Mouse (Mus musculus): ENCODE results near the gene T2.
"Not testable (repeated sequence)": the region's sequence is repeated elsewhere in the genome, so short reads cannot be mapped to it uniquely, and the experiment has no call there.

T2 gene

DNA sequence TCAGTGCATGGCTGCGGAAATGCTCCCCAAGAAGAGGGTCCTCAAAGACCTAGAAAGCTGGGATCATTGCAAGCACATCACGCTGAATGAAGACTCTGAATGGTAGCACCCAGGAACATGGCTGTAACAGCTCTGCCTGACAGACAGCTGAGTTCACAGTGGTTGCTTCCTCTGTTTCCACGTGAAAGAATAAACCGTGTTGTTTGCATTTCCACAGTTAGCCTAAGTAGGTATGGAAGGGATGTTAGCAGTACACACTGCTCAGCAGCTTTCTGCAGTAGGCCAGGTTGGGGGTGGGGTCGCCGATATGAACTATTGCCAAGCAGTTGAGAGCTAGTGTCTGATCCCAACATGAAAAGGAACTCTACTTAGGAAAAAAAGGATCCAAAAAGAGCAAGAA, at the start of gene T2:
Gene T2 (plus strand): TSS at position 301 of the 400 bp plus-strand sequence.
- DNase-seq, result no peak

DNA sequence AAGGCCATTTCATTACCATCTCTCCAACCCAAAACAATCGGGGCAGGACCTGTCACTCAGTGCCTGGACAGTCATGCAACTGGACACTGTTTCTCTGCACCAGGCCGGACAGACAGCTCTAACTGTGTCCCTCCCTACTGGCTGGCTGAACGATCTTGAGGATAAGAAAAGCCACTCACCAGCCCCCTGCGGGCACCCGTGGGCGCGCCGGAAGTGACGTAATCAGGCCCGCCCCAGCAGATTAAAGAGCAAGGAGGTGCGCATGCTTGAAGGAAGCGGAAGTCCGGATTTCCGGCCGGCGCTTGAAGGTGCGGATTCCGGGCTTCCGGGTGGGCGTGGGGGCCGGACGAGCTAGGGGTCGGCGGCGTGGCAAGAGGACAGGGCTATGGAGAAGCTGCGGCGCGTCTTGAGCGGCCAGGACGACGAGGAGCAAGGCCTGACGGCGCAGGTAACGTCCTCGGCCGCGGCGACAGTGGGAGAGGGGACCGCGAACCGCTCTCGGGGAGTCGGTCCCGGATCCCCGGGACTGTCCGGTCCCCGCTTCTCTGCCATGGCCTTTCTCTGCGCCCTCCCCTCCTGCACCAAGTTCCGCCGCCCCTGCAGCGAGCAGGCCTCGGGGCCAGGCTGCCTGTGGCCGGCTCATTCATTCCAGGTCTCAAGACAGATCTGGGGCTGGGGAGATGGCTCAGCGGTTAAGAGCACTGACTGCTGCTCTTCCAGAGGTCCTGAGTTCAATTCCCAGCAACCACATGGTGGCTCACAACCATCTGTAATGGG, 44.8 kb upstream of the T2 start, which contains the start of gene Sft2d1:
Gene Sft2d1 (plus strand): TSS at position 265 of the 777 bp plus-strand sequence.
- peak; percentile 98 for DNase-seq

DNA sequence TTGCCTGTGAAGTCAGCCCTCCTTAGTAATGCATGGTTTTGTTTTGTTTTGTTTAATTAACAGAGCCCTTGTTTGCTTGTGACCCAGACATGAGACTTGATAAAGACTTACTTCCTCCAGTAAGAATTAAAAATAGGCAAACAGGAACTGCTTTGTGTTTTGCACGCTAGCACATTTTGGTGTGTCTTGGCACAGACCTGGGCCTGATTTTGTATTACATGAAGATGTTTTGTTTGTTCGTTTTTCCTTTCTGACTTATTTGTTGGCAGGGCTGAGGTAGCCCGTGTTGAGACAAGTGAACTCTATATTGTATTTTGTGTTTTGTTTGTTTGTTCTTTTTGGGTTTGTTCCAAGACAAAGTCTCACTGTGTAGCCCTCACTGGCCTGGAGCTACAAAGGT, 44.0 kb upstream of the T2 start:
- no peak for DNase-seq

DNA sequence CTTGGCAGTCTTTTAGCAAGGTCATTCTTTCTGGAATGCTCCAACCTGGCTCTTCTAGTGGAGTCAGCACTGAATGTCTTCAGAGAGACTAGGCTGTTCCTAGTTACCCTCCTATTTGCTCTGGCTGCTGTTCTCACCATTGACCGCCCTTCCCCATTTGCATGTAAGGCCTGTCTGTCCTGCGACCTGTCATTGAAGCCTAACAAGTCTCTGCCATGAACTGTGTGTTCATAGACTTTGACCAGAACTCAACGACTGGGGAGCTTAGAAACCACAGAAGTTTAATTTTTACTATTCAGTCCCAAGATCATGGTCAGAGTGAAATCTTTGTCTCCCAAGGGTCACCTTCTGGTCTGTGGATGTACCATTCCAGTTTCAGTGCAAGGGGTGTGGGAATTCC, 41.8 kb upstream of the T2 start:
- DNase-seq, result no peak

DNA sequence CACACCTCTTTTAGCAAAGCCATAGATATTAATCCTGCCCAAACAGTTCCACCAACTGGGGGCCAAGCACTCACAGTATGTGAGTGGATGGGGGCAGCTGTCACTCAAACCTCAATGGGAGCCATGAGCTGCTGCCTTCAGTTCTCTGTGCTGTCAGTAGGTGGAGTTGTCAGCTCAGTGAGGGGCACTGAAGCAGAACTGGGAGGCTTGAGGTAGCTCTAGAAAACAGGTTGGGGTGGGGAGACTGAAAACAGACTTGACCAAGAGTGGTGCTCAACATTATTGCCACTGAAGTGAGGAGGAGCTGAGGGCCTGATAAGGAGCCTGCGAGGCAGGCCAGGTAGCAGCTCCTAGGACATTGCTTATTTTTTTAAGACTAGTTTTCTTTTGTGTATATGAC, 39.5 kb upstream of the T2 start:
- no peak for DNase-seq

DNA sequence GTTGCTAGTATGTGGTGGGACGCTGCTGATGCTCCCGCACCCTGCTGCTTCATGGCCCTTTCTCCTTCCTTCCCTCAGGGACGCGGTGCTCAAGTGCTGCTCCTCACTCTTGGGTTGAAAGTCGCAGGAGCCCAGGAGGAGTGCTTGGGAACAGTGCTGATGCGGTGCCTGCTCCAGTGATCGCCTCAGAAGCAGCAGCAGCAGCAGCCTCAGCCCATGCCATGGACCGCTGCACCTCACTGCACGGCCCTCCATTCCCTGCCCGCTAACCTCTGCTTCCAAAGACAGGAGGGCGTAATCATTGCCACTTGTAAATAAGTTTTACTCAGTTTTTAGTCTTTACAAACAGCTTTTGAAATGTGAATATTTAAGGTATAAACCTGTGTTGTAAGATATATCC, 28.9 kb upstream of the T2 start:
- DNase-seq, result not testable (repeated sequence)

DNA sequence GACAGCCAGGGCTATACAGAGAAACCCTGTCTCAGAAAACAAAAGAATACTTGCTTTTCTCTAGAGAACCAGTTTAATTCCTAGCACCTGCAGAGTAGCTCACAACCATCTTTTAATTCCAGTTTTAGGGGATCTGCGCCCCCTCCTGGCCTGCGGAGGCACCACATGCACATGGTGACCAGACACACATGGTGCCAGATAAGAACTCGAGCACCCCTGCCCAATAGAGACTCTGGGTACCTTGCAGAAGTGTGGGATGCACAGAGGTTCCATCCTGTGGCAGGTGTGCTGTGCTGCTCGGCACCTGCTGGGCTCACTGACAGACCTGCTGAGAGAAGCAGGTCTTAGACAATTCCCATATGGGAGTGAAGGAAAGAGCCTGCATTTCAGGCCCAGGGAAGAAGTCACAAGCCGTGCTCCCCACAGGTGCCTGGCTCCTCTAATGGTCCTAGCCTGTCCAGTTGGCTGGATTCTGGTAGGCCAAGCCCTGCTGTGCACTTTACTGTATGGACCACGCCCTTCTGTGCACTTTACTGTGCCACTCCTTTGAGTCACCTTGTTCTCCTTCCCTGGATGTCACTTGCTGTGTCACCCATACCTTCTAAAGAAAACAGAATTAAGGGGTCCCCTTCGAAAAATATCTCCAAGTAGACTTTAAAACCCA, 27.1 kb upstream of the T2 start:
- DNase-seq, result no peak

DNA sequence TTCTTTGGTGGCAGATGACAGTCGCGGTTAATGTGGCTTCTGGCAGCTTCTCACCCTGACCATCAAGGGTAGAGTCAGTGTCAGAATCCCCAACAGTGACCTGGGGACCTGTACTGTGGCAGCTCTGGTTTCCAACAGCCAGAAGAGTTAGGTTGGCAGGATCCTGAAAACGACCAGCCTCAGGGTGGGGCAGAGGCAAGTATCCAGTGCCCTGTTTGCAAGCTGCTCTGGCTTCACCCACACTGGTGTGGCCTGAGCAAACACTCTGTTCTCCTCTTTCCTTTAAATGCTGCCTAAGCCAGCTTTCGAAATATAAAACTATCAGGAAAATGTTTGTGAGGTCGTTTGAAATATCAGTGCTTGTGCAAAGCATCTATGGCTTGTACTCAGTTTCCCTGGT, 25.2 kb upstream of the T2 start:
- no peak for DNase-seq

DNA sequence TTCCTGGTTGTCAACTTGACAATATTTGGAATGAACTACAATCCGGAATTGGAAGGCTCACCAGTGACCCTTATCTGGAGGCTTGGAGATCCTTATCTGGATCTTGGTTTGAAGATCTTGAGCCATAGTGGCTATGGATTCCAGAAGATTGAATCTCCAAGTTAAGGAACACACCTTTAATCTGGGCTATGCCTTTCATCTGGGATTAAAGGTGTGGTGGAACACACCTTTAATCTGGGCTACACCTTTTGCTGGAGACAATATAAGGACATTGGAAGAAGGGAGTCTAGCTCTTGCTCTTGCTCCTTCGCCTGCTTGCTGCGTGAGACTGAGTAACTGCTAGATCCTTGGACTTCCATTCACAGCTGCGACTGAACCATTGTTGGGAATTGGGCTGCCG, 18.6 kb upstream of the T2 start, which contains the start of gene Prr18:
Gene Prr18 (plus strand): TSS at position 301 of the 400 bp plus-strand sequence.
- not testable (repeated sequence) for DNase-seq

DNA sequence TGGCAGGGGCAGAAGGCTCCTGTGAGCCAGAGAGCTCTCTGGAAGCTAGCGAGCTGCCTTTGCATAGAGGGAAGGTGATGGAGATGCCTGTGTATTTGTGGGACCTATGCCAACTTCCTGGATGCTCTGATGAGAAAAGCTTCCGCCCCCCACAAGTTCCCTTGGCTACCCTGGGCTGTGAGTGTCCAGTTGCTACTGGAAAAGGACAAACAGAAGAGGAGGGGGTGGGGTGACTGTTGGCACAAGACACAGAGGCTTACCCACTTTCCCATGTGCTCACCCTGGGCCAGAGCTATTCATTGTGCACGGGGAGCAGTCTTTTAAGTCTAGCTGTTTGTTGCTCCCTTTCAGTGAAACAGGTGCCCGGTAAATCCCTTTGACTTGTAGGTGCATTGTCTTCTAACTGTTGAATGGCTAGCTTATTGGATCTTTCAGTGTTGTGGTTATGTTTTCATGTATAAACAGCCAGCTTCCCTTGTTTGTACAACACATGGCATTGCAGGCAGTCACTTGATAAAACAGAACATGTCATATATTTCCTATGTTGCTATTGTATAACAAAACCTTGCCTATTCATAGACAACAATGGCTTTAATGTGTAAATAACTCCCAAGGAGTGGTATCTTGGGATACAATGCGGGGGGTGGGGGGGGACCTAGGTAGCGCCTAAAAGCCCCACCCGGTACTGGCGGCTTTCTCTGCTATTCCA, 16.0 kb upstream of the T2 start:
- DNase-seq, result peak; percentile 12 to 15

DNA sequence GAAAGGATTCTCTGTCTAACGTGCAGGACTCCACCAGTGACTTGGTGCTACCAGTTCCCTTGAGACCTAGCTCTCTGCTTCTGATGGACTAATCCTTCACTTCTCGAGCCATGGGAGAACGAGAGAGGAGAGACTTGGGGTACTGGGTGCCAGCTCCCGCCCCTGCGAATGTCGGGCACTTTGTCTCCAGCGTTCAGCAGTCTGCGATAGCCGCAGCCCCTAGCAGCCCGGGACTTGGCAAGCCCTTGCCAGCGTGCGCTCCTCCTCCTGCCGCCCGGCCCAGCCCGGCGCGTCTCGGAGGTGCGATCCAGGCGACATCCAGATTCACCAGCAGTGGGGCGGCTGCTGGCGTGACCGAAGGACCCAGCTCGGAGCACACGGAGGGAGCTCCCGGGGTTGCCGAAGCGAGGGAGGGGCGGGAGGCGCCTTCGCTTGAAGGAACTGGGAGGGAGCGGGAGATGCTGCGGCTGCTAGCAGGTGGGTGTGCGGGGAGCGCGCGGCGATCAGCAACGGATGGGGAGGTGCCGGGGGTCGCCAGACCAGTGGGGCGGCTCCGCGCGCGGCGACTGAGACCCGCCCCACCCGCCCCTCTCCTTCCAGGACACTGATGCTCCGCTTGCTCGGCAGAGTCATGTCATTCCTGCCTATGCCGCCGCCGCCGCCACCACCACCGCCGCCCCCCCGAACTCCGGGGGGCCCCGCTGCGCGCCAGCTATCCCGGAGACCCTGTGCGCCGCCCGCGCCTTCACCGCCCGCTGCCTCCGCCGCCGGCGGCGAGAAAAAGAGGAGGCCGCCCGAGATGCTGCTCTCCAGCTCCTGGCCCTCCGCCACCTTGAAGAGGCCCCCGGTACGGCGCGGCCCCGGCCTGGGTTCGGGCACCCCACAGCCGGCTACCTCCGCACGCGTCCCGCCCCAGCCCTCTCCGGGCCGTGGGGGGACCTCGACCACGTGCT, 15.1 kb upstream of the T2 start:
- DNase-seq, result peak; percentile 46 to 50

DNA sequence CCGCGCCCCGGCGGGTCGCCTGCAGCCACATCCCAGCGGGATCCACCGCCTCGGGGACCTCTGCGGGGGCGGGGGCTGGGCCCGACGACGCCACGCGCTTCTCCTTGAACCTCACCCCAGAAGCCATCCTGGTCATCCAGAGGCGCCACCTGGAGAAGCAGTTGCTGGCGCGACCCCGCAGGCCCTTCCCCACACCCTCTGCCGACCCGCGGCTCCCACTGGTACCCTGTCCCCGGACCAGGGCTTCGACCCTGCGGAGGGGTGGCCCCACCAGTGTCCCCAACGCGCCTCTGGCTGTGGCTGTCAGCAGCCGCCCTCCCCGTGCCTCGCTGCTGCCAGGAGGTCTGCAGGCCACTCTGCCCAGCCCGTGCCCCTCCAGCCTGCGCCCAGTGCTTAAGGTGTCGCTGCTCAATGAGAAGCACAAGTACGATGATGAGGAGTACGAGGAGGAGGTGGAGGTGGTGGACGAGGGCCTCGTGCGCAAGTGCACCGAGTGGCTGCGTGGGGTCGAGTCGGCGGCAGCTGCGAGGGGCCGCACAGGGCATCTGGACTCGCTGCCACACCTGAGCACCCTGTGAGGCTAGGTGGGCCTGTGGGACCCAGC, 14.3 kb upstream of the T2 start:
- peak in 1 of 2 experiments; percentile 32 for DNase-seq

DNA sequence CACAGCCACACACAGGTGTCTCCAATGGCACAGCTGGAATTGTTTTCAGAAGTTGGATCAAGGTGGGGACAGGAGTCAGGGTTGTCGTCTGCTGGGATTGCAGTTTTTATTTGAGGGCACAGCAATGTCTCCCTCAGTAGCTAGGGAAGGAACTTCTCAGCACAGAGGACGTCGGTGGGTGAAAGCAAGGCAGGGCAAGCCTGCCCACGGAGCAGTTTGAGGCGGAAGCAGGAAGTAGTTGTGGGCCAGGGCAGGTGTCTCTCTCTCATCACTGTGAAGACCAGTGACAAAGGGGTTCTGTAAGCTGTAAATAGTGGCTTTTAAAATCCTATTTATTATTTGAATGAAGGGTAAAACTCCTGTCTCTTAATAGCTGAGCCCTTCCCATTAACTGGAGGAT, 13.1 kb upstream of the T2 start:
- no peak for DNase-seq

DNA sequence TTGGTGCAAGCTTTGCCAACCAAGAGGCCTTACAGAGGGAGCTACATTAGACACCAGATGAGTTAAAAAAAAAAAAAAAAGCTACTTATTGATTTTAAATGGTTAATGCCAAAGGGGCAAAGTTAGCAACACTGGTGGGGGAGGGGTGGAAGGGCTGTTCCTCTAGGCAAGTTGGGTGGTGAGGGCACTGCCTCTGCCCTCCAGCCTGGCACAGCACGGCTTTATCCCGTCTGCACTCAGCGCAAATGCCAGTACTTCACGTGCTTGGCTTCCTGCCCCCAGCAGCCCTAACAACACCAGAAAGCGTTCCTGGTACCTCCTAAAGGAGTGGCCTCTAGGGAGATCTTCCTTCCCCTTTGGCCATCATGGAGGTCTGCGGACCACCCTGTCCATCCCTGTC, 12.4 kb upstream of the T2 start:
- no peak for DNase-seq

DNA sequence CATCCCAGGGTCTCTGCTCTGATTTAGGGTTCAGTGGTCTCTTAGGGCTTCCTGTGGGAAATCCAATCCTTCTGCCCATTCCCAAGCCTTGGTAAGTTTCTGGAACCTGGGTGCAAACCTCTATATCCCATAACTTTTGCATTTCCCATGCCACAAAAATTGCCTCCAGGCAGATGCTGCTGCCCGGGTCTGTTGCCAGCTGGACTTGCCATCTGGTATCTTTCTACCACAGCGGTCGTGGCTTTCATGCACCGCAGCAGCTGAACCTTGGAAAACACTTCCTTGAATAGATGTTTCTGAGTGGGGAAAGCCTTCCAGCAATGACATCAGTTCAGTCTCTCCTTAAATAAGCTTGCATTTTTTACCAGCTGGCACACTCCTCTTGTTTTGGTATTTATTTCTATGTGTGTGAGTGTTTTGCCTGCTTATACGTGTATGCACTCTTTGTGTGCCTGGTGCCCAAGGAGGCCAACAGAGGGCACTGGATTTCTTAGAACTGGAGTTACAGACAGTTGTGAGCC, 8.0 kb upstream of the T2 start:
- no peak for DNase-seq

DNA sequence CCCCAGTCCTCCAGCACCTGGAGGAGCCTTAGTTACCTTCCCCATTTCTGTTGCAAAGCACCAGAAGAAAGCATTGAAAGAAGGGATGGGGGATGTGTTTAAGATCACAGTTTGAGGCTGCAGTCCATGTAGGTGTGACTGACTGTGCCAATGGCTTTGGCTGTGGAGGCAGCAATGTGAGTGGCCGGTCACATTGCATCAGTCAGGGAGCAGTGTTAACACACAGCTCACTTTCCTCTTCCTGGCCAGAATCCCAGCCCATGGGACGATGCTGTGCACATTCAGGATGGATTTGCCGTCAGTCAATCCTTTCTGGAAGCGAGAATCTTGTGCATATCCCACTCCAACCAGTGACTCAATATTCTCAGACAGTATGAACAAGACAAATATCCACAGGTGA, 6.9 kb upstream of the T2 start:
- DNase-seq, result no peak

DNA sequence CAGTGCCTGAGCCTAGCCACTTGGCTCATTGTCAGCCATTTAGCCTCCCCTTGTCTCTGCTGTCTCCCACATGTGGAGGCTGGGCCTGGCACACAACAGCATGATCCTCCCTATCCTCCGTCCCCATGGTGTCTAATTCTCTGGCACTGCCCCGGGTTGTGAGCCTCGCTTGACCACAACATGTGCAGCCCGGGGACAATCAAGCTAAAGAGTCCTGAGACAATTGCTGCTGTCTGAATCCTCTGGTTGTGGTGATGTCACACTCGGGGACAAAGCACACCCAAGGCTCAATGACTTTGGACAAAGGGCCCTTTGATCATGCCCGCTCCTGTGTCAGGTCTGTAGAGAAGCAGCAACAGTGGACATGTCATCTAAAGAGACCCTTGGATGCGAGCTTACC, 4.7 kb upstream of the T2 start:
- no peak for DNase-seq

DNA sequence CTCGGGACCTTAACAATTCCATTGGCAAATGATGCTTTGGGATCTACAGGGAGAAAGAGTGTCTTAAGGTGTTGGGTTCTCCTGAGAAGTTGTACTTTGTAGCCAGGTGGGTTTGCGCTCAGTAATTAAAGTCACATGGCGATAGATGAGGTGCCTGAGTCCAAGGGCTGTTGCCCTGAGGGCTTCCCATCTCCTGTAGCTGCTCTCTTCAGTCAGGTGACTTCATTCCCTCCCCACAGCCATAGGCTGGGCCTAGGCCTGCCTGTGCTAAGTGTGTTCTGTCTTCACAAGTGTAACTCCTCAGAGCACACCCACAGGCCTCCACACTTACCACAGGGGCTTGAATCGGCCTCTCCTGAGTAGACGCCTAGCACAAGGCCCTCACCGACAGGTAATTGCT, 1.7 kb downstream of the T2 start:
- DNase-seq, result no peak

DNA sequence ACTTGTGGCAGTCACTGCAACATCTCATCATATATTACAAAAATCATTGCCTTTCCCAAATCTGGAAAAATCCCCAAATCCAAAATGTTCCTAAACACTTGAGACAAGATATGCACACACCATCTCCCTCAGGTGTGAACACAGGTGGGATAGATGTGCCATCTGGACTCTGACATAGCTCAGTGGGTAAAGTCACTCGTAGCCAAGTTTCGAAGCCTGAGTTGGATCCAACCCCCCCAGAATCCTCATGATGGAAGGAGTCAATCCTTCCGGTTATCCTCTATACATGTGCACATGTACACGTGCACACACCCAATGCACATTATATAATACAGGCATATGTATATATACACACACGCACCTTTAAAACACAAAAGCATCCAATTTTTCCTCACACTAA, 5.1 kb downstream of the T2 start:
- DNase-seq, result no peak

DNA sequence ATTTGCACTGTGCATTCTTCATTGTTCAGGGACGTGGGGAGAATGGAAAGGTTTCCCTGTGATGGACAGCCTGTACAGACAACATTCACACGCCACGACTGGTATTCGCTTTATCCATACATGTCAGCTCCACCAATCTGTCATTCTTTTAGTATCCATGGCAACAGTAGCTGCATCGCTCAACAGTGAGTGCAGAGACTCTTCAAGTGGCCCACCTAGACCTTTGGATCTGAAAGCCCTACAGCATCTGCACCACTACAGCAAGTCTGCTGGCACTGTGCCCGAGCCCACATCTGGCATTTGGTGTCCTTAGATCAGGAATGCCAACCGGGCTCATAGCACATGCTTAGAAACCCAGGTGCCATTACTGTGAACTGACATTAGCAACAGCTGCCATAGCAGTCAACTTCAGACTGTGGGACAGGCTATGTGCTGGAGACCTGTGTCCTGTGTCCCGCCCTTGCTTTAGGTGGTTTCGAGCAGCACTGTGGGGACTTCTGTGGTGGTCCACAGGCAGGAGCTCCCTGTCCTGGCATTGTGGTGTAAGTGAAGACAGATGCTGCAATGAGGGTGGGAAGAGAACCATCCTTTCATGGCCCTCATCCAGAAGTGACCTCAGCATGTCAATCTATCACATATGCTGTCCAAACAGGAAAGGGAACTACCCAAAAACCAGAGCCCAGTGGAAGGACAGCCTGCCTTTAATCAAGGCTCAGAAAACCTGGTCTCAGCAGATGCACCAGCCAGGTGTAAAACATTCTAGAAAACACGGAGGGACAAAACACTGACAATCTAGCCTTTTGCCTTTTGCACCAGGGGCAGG, 5.7 kb downstream of the T2 start:
- DNase-seq, result no peak

All from cerebellum, postnatal 36 days (tissue).